Mouse (Mus musculus): Measurements from ENCODE around the gene AU040320. TPM values are rescaled to one million over a fixed set of nuclear protein-coding genes. Genes with fewer than 3 reads are reported as not detected.

AU040320 gene
- 20.7 and 24.2 TPM in 2 replicates for polyA plus RNA-seq (2014; fragmentation: Nextera tagmentation; extraction: Ambion mirVana)

- H3K27ac ChIP-seq (ENCODE audit: low read depth, low read length), result peak within 1 kb of the TSS; percentile 95
- H3K4me3 ChIP-seq (ENCODE audit: low read depth, low read length), result peak within 1 kb of the TSS; percentile 92
- H3K4me2 ChIP-seq, result peak within 1 kb of the TSS; percentile 94
- under 1% methylated on average over 63 of the region's 71 CpGs for WGBS (ENCODE audit: insufficient replicate concordance)
- H3K4me1 ChIP-seq (ENCODE audit: control insufficient read depth, insufficient read depth, low read length), result peaks cover 14% of the 10 kb centered on the region
- no peaks in the 10 kb centered on the region for H3K27me3 ChIP-seq (ENCODE audit: control insufficient read depth, insufficient read depth, low read length)
- ATAC-seq (replicated peaks; ENCODE audit: insufficient number of reproducible peaks, low FRiP score, low TSS enrichment), result peak; percentile 99
- H3K9ac ChIP-seq (ENCODE audit: low read depth, low read length), result peak within 1 kb of the TSS; percentile 88
- H3K36me3 ChIP-seq (ENCODE audit: control insufficient read depth, insufficient read depth, low read length), result peaks cover 3% of the 10 kb centered on the region; the same call in 1 of the 2 replicates
- H3K9me3 ChIP-seq (replicated peaks; ENCODE audit: control insufficient read depth, low read length), result no peaks in the 10 kb centered on the region
Measured at GRCm38 (mm10) chr4:126753268-126754230, at the start of gene AU040320, which contains the start of gene Ncdn. AU040320 (plus strand) TSS chr4:126753544. Ncdn (minus strand) TSS chr4:126753438.

GRCm38 (mm10) chr4:126706630-126707438, 46.5 kb upstream of the AU040320 start:
- Histone ChIP-seq H3K4me3 (ENCODE audit: low read depth, low read length) (no peak overlapping the region), H3K27me3 (ENCODE audit: control insufficient read depth, insufficient read depth, low read length) (no peaks in the 10 kb centered on the region), H3K4me1 (ENCODE audit: control insufficient read depth, insufficient read depth, low read length) (no peaks in the 10 kb centered on the region), H3K27ac (ENCODE audit: low read depth, low read length) (no peak overlapping the region), H3K36me3 (ENCODE audit: control insufficient read depth, insufficient read depth, low read length) (peaks cover 21% of the 10 kb centered on the region), H3K4me2 (no peak overlapping the region), H3K9me3 (replicated peaks; ENCODE audit: control insufficient read depth, low read length) (no peaks in the 10 kb centered on the region), H3K9ac (ENCODE audit: low read depth, low read length) (no peak overlapping the region)
- ATAC-seq (replicated peaks; ENCODE audit: insufficient number of reproducible peaks, low FRiP score, low TSS enrichment), result no peak
- WGBS (ENCODE audit: insufficient replicate concordance), result 78% methylated on average over 12 of the region's 12 CpGs

GRCm38 (mm10) chr4:126707439-126707826, 45.9 kb upstream of the AU040320 start:
- no peaks in the 10 kb centered on the region for H3K9me3 ChIP-seq (replicated peaks; ENCODE audit: control insufficient read depth, low read length)
- no peak overlapping the region for H3K27ac ChIP-seq (ENCODE audit: low read depth, low read length)
- no peaks in the 10 kb centered on the region for H3K27me3 ChIP-seq (ENCODE audit: control insufficient read depth, insufficient read depth, low read length)
- no peak for ATAC-seq (replicated peaks; ENCODE audit: insufficient number of reproducible peaks, low FRiP score, low TSS enrichment)
- H3K4me2 ChIP-seq, result no peak overlapping the region
- no peak overlapping the region for H3K9ac ChIP-seq (ENCODE audit: low read depth, low read length)
- no peak overlapping the region for H3K4me3 ChIP-seq (ENCODE audit: low read depth, low read length)
- 86% methylated on average over 5 of the region's 5 CpGs for WGBS (ENCODE audit: insufficient replicate concordance)
- H3K4me1 ChIP-seq (ENCODE audit: control insufficient read depth, insufficient read depth, low read length), result no peaks in the 10 kb centered on the region
- peaks cover 19% of the 10 kb centered on the region for H3K36me3 ChIP-seq (ENCODE audit: control insufficient read depth, insufficient read depth, low read length)

- no peaks in the 10 kb centered on the region for H3K36me3 ChIP-seq (ENCODE audit: control insufficient read depth, insufficient read depth, low read length)
- peaks cover 10% of the 10 kb centered on the region; the same call in 1 of the 2 replicates for H3K4me1 ChIP-seq (ENCODE audit: control insufficient read depth, insufficient read depth, low read length)
- 4% methylated on average over 18 of the region's 18 CpGs for WGBS (ENCODE audit: insufficient replicate concordance)
- no peak overlapping the region for H3K27ac ChIP-seq (ENCODE audit: low read depth, low read length)
- no peak for ATAC-seq (replicated peaks; ENCODE audit: insufficient number of reproducible peaks, low FRiP score, low TSS enrichment)
- no peak overlapping the region for H3K9ac ChIP-seq (ENCODE audit: low read depth, low read length)
- peak overlapping the region; percentile 27 for H3K4me2 ChIP-seq
- H3K9me3 ChIP-seq (replicated peaks; ENCODE audit: control insufficient read depth, low read length), result no peaks in the 10 kb centered on the region
- peak overlapping the region; percentile 5; the same call in 1 of the 2 replicates for H3K4me3 ChIP-seq (ENCODE audit: low read depth, low read length)
- H3K27me3 ChIP-seq (ENCODE audit: control insufficient read depth, insufficient read depth, low read length), result peaks cover 77% of the 10 kb centered on the region
Measured at GRCm38 (mm10) chr4:126732111-126732510, 21.2 kb upstream of the AU040320 start.

- WGBS (ENCODE audit: insufficient replicate concordance), result 6% methylated on average over 26 of the region's 26 CpGs
- peaks cover 84% of the 10 kb centered on the region for H3K27me3 ChIP-seq (ENCODE audit: control insufficient read depth, insufficient read depth, low read length)
- H3K4me3 ChIP-seq (ENCODE audit: low read depth, low read length), result peak overlapping the region; percentile 5; the same call in 1 of the 2 replicates
Measured at GRCm38 (mm10) chr4:126732531-126733380, 20.6 kb upstream of the AU040320 start.

GRCm38 (mm10) chr4:126734001-126734603, 19.2 kb upstream of the AU040320 start:
- Histone ChIP-seq H3K9ac (ENCODE audit: low read depth, low read length) (no peak overlapping the region), H3K4me1 (ENCODE audit: control insufficient read depth, insufficient read depth, low read length) (peaks cover 10% of the 10 kb centered on the region; the same call in 1 of the 2 replicates), H3K4me2 (no peak overlapping the region), H3K36me3 (ENCODE audit: control insufficient read depth, insufficient read depth, low read length) (no peaks in the 10 kb centered on the region), H3K9me3 (replicated peaks; ENCODE audit: control insufficient read depth, low read length) (no peaks in the 10 kb centered on the region), H3K27ac (ENCODE audit: low read depth, low read length) (no peak overlapping the region), H3K4me3 (ENCODE audit: low read depth, low read length) (no peak overlapping the region; the same call in 1 of the 2 replicates), H3K27me3 (ENCODE audit: control insufficient read depth, insufficient read depth, low read length) (peaks cover 94% of the 10 kb centered on the region)
- ATAC-seq (replicated peaks; ENCODE audit: insufficient number of reproducible peaks, low FRiP score, low TSS enrichment), result no peak
- 4% methylated on average over 16 of the region's 16 CpGs for WGBS (ENCODE audit: insufficient replicate concordance)

More at GRCm38 (mm10) chr4:126732531-126733380, 20.6 kb upstream of the AU040320 start:
- no peaks in the 10 kb centered on the region for H3K36me3 ChIP-seq (ENCODE audit: control insufficient read depth, insufficient read depth, low read length)
- H3K9me3 ChIP-seq (replicated peaks; ENCODE audit: control insufficient read depth, low read length), result no peaks in the 10 kb centered on the region
- no peak overlapping the region for H3K9ac ChIP-seq (ENCODE audit: low read depth, low read length)
- no peak overlapping the region for H3K27ac ChIP-seq (ENCODE audit: low read depth, low read length)
- peaks cover 10% of the 10 kb centered on the region; the same call in 1 of the 2 replicates for H3K4me1 ChIP-seq (ENCODE audit: control insufficient read depth, insufficient read depth, low read length)
- H3K4me2 ChIP-seq, result peak overlapping the region; percentile 27
- no peak for ATAC-seq (replicated peaks; ENCODE audit: insufficient number of reproducible peaks, low FRiP score, low TSS enrichment)

- no peak overlapping the region for H3K27ac ChIP-seq (ENCODE audit: low read depth, low read length)
- WGBS (ENCODE audit: insufficient replicate concordance), result 3% methylated on average over 51 of the region's 51 CpGs
- H3K27me3 ChIP-seq (ENCODE audit: control insufficient read depth, insufficient read depth, low read length), result peaks cover 88% of the 10 kb centered on the region
- H3K4me2 ChIP-seq, result peak overlapping the region; percentile 64
- peak overlapping the region; percentile 43 for H3K4me3 ChIP-seq (ENCODE audit: low read depth, low read length)
- no peak for ATAC-seq (replicated peaks; ENCODE audit: insufficient number of reproducible peaks, low FRiP score, low TSS enrichment)
- H3K4me1 ChIP-seq (ENCODE audit: control insufficient read depth, insufficient read depth, low read length), result peaks cover 10% of the 10 kb centered on the region; the same call in 1 of the 2 replicates
- H3K36me3 ChIP-seq (ENCODE audit: control insufficient read depth, insufficient read depth, low read length), result no peaks in the 10 kb centered on the region
- H3K9me3 ChIP-seq (replicated peaks; ENCODE audit: control insufficient read depth, low read length), result no peaks in the 10 kb centered on the region
- H3K9ac ChIP-seq (ENCODE audit: low read depth, low read length), result no peak overlapping the region
Measured at GRCm38 (mm10) chr4:126734700-126735381, 18.5 kb upstream of the AU040320 start.

Data from heart, embryonic 11.5 days (tissue).